Mouse (Mus musculus): Measurements from ENCODE around the gene Basp1. TPM values are rescaled to one million over a fixed set of nuclear protein-coding genes. Genes with fewer than 3 reads are reported as not detected.
A peak's percentile ranks its signal among the peaks of the same experiment; 100 is the strongest.

The Basp1 gene
- polyA plus RNA-seq, 1 experiment from 2014 or later: 466 TPM

DNA sequence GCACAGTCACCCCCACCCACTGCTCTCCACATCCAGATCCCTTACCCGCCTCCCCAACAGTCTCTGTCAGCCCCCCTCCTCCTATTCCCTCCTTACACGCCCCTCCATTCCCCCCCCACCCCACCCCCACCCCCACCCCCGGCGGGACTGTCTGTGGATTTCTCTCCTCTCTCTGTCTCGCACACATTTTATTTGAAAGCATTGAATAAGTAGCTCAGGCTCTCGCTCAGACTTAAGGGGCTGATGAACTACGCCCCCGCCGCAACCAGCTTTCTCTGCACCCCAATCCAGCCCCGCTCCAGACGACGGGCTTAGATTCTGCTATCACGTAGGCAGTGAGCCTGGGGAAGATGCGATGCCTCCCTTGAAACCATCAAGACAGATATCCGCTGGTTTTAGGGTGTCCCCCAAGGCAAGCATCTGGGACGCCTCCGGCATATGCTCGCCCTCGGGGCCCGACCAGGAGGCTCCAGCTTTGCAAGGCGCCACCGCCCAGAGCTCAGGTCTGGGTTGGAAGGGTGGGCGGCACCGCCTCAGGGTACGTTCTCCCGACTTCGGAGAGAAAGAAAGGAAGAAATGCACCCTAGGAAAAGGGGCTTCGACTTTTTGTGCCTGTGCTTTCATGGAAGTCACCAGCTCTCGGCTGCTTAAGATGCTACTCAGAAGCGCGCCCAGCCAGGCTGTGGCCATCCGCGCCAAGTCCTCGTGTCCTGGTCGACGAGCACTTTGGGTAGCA is 615 bp upstream of the Basp1 start:
- Histone ChIP-seq H3K36me3 (0 out of 2 replicates have a peak, but pooled peaks cover 3% of the 10 kb centered on the region), H3K9me3 (no peaks in the 10 kb centered on the region), H3K4me1 (peaks cover 26% of the 10 kb centered on the region), H3K4me2 (replicated peaks) (peak overlapping the region; percentile 75), H3K4me3 (peak overlapping the region; percentile 99), H3K27ac (peak overlapping the region; percentile 95), H3K9ac (peak overlapping the region; percentile 99), H3K27me3 (replicated peaks) (no peaks in the 10 kb centered on the region)
- WGBS: under 1% methylated on average over 34 of the region's 36 CpGs
- ATAC-seq (ENCODE audit: low FRiP score, low read depth): peak; percentile 34

DNA sequence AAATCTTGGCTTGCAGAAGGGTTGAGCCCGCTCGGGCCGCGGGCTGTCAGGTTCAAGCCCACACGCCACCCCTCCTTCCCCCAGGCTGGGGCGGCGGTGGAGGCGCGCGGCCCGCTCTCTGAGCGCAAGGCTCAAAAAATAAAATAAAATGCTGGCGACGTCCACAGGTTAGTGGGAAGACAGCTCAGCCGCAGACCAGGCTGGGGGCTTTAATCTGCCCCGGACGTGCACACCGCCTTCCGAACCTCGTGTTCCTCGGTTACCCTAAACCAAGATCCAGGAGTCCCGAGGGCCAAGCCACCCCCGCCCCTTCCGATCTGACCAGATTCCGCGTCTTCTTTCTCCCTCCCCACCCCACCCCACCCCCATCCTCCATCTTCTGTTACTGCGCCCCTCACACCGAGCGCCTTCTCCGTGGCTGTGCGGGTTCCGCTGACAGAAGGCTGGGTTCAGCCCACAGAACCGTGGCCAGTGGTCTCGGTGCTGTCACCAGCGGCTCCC is 753 bp downstream of the Basp1 start:
- H3K27me3 ChIP-seq (replicated peaks): no peaks in the 10 kb centered on the region
- under 1% methylated on average over 33 of the region's 35 CpGs for WGBS
- 0 out of 2 replicates have a peak, but pooled peaks cover 3% of the 10 kb centered on the region for H3K36me3 ChIP-seq
- peak overlapping the region; percentile 99 for H3K4me3 ChIP-seq
- peak overlapping the region; percentile 75 for H3K4me2 ChIP-seq (replicated peaks)
- H3K4me1 ChIP-seq: peaks cover 35% of the 10 kb centered on the region
- no peaks in the 10 kb centered on the region for H3K9me3 ChIP-seq
- peak overlapping the region; percentile 99 for H3K9ac ChIP-seq
- H3K27ac ChIP-seq: peak overlapping the region; percentile 97
- peak; percentile 41 for ATAC-seq (ENCODE audit: low FRiP score, low read depth)

DNA sequence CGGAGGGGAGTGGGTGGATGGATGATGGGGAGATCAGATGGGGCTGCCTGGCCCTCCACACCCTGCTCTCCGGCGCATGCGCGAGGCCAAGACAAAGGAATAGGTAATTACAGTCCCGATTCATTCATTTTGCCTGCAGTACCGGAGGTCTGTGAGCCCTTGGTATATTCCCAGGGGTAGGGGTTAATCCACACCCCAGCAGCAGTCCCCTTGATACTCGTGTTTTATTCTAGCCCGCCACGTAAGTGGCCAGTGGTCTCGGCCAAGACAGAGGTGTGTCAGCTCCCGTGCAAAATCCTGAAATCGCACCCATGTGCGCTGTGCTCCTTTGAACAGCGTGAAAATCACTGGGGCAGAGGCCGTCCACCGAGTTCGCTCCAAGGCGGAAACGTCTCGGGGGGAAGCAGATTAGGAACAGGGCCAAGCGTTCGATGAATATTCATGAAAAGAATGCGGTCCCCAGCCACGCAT is 1.4 kb downstream of the Basp1 start:
- H3K27ac ChIP-seq: peak overlapping the region; percentile 97
- peak; percentile 69 for ATAC-seq (ENCODE audit: low FRiP score, low read depth)
- H3K4me1 ChIP-seq: peaks cover 39% of the 10 kb centered on the region

GRCm38 (mm10) chr15:25411461-25411860 is 2.1 kb downstream of the Basp1 start:
- H3K27ac ChIP-seq: peak overlapping the region; percentile 97
- H3K4me2 ChIP-seq (replicated peaks): peak overlapping the region; percentile 75
- no peaks in the 10 kb centered on the region for H3K27me3 ChIP-seq (replicated peaks)
- WGBS: 22% methylated on average over 7 of the region's 7 CpGs
- peak overlapping the region; percentile 99 for H3K4me3 ChIP-seq
- H3K9ac ChIP-seq: peak overlapping the region; percentile 99
- no peaks in the 10 kb centered on the region for H3K9me3 ChIP-seq
- no peak for ATAC-seq (ENCODE audit: low FRiP score, low read depth)
- H3K4me1 ChIP-seq: peaks cover 42% of the 10 kb centered on the region
- peaks cover 7% of the 10 kb centered on the region; the same call in 1 of the 2 replicates for H3K36me3 ChIP-seq

More for the DNA sequence above, 1.4 kb downstream of the Basp1 start:
- Histone ChIP-seq H3K36me3 (peaks cover 4% of the 10 kb centered on the region; the same call in 1 of the 2 replicates), H3K4me3 (peak overlapping the region; percentile 99), H3K9me3 (no peaks in the 10 kb centered on the region), H3K4me2 (replicated peaks) (peak overlapping the region; percentile 75), H3K27me3 (replicated peaks) (no peaks in the 10 kb centered on the region), H3K9ac (peak overlapping the region; percentile 99)
- under 1% methylated on average over 25 of the region's 25 CpGs for WGBS

DNA sequence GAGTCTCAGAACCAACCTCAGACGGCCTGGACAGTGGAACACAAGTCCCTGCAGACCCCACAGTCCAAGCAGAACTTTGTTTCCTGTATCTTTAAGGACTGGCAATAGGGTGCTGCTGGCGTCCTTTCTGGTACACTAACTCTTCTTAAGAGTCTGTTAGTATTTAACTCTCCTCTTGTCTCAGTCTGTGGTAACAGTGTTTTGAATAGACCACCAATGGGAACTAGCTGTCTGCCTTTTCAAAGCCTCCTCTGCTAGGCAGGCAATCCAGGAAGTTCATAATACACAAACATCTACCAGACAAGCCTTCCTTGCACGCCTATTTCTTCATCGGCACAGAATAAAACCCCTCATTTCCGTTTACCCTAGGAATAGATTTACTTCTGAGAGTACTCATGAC is 7.6 kb downstream of the Basp1 start:
- WGBS: 62% methylated on average over 5 of the region's 5 CpGs
- Histone ChIP-seq H3K36me3 (peaks cover 41% of the 10 kb centered on the region), H3K27me3 (replicated peaks) (no peaks in the 10 kb centered on the region), H3K9ac (no peak overlapping the region), H3K9me3 (no peaks in the 10 kb centered on the region), H3K27ac (no peak overlapping the region), H3K4me1 (peaks cover 58% of the 10 kb centered on the region), H3K4me2 (replicated peaks) (peak overlapping the region; percentile 34), H3K4me3 (no peak overlapping the region)
- no peak for ATAC-seq (ENCODE audit: low FRiP score, low read depth)

GRCm38 (mm10) chr15:25403879-25404278 is 9.7 kb downstream of the Basp1 start:
- Histone ChIP-seq H3K4me2 (replicated peaks) (0 out of 2 replicates have a peak overlapping the region, but pooled peaks have one; percentile 5), H3K36me3 (peaks cover 45% of the 10 kb centered on the region), H3K4me1 (peaks cover 51% of the 10 kb centered on the region), H3K27me3 (replicated peaks) (no peaks in the 10 kb centered on the region), H3K4me3 (no peak overlapping the region), H3K9me3 (no peaks in the 10 kb centered on the region), H3K9ac (no peak overlapping the region), H3K27ac (no peak overlapping the region)
- 95% methylated on average over 7 of the region's 7 CpGs for WGBS
- ATAC-seq (ENCODE audit: low FRiP score, low read depth): no peak

GRCm38 (mm10) chr15:25402001-25402400 is 11.6 kb downstream of the Basp1 start:
- Histone ChIP-seq H3K9ac (no peak overlapping the region), H3K27ac (no peak overlapping the region), H3K36me3 (peaks cover 46% of the 10 kb centered on the region), H3K9me3 (no peaks in the 10 kb centered on the region), H3K27me3 (replicated peaks) (no peaks in the 10 kb centered on the region), H3K4me2 (replicated peaks) (no peak overlapping the region), H3K4me1 (peaks cover 44% of the 10 kb centered on the region), H3K4me3 (no peak overlapping the region)
- WGBS: 87% methylated on average over 3 of the region's 3 CpGs
- no peak for ATAC-seq (ENCODE audit: low FRiP score, low read depth)

DNA sequence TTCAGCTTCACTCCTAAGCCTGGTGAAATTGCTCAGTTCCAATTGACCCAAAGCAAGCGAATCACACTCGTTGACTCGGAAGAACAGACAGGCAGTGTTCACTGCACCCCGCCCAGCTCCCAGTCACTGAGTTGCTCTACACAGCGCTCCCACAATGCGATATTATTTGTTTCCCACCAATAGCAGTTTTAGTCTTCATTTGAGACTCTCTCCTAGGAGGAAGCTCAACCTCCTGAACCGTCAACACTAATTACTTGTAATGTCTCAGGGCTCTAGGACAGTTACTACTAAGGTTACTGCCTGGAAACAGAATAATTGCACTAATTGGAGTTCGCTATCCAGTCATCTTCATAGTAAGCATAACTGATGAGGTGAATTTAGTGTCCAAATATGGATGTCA is 13.3 kb downstream of the Basp1 start:
- ATAC-seq (ENCODE audit: low FRiP score, low read depth): no peak
- peaks cover 42% of the 10 kb centered on the region for H3K4me1 ChIP-seq

GRCm38 (mm10) chr15:25395912-25396590 is 17.5 kb downstream of the Basp1 start:
- H3K27ac ChIP-seq: no peak overlapping the region
- H3K4me2 ChIP-seq (replicated peaks): no peak overlapping the region
- H3K9ac ChIP-seq: no peak overlapping the region
- H3K9me3 ChIP-seq: no peaks in the 10 kb centered on the region
- H3K4me1 ChIP-seq: peaks cover 23% of the 10 kb centered on the region
- H3K4me3 ChIP-seq: no peak overlapping the region
- peaks cover 12% of the 10 kb centered on the region; the same call in 1 of the 2 replicates for H3K36me3 ChIP-seq
- no peak for ATAC-seq (ENCODE audit: low FRiP score, low read depth)
- no peaks in the 10 kb centered on the region for H3K27me3 ChIP-seq (replicated peaks)
- WGBS: 69% methylated on average over 9 of the region's 9 CpGs

More for the DNA sequence above, 13.3 kb downstream of the Basp1 start:
- Histone ChIP-seq H3K4me3 (no peak overlapping the region), H3K36me3 (peaks cover 37% of the 10 kb centered on the region), H3K27me3 (replicated peaks) (no peaks in the 10 kb centered on the region), H3K4me2 (replicated peaks) (no peak overlapping the region), H3K27ac (no peak overlapping the region), H3K9me3 (no peaks in the 10 kb centered on the region), H3K9ac (no peak overlapping the region)
- WGBS: 85% methylated on average over 8 of the region's 8 CpGs

DNA sequence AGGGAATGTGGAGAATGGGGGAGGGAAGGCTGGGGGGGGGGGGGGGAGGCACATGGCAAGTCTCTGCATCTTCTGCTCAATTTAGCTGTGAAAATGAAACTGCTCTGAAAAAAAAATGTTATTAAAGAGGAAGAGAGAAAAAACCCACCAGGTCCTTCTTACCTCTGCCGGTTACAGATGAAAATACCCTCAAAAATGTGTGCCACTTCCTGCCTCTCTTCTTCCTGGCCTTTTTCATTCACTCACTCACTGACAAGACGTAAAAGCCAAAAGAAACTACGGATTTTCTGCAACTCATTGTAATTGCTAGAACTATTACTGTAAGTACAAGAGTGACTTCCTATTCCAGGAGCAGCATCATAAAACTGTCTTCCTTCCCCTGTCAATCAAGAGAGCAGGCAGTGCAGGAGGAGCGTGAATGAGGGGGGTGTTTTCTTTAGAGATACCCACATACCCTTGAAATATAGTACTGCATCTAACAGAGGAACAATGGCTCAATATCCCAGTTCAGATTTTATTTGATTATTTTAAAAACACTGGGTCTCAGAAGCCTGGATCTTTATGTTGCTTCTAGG is 21.0 kb downstream of the Basp1 start:
- ATAC-seq (ENCODE audit: low FRiP score, low read depth): no peak
- Histone ChIP-seq H3K9me3 (no peaks in the 10 kb centered on the region), H3K4me2 (replicated peaks) (no peak overlapping the region), H3K27me3 (replicated peaks) (no peaks in the 10 kb centered on the region), H3K4me1 (peaks cover 20% of the 10 kb centered on the region), H3K4me3 (no peak overlapping the region), H3K27ac (no peak overlapping the region), H3K9ac (no peak overlapping the region), H3K36me3 (peaks cover 12% of the 10 kb centered on the region)
- WGBS: 79% methylated on average over 4 of the region's 4 CpGs

DNA sequence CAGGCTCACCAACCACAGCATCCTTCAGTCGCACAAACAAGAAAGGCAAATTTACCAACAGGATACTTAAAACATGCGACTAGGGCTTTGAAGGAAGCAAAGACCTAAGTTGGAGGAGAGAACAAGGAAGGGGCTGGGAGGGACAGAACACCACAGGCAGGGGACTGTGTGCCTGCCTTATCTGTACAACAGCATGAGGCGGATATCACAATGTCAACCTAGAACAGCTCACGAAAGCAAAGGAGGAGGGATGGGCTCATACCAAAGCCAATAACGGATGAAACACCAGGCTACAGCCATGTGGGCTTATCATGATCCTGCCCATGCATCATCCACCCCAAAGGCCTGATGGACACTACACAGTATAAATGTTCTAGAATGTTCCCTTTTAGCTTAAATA is 22.4 kb downstream of the Basp1 start:
- no peak overlapping the region for H3K4me2 ChIP-seq (replicated peaks)
- no peak overlapping the region for H3K9ac ChIP-seq
- H3K27ac ChIP-seq: no peak overlapping the region
- peaks cover 20% of the 10 kb centered on the region for H3K4me1 ChIP-seq
- H3K4me3 ChIP-seq: no peak overlapping the region
- ATAC-seq (ENCODE audit: low FRiP score, low read depth): no peak
- H3K9me3 ChIP-seq: no peaks in the 10 kb centered on the region
- 92% methylated on average over 5 of the region's 5 CpGs for WGBS
- H3K27me3 ChIP-seq (replicated peaks): no peaks in the 10 kb centered on the region
- peaks cover 19% of the 10 kb centered on the region for H3K36me3 ChIP-seq

GRCm38 (mm10) chr15:25387572-25387971 is 26.0 kb downstream of the Basp1 start:
- no peak for ATAC-seq (ENCODE audit: low FRiP score, low read depth)
- peaks cover 30% of the 10 kb centered on the region for H3K36me3 ChIP-seq
- H3K9ac ChIP-seq: no peak overlapping the region
- no peak overlapping the region for H3K4me2 ChIP-seq (replicated peaks)
- H3K9me3 ChIP-seq: no peaks in the 10 kb centered on the region
- WGBS: 86% methylated on average over 6 of the region's 6 CpGs
- no peak overlapping the region for H3K27ac ChIP-seq
- H3K4me1 ChIP-seq: peaks cover 14% of the 10 kb centered on the region
- no peak overlapping the region for H3K4me3 ChIP-seq
- H3K27me3 ChIP-seq (replicated peaks): no peaks in the 10 kb centered on the region

Measured in neural tube, embryonic 12.5 days (tissue).